Mouse (Mus musculus): ENCODE data around the gene D10Jhu81e.
"Not testable (repeated sequence)": the region's sequence is repeated elsewhere in the genome, so short reads cannot be mapped to it uniquely, and the experiment has no call there.

The D10Jhu81e gene

DNA sequence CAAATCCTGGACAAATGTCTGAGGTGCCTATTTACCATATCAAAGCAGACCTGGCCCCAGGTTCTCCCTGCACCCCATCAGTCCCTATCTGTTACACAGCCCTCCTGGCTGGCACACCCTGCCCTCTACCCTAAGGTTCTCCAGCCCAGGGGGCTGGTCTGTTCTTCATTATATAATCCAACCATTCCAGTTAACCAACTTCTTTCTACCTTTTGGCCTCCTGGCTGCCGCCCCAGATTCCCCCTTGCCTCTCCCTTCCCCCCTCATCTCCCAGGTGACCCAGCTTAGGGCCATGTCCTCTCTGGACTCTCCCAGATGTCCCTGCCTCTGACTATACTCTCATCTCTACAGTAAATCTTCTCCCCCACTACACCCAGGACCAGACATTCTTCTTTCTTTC lies 41.7 kb downstream of the D10Jhu81e start:
- DNase-seq: peak; percentile 81

DNA sequence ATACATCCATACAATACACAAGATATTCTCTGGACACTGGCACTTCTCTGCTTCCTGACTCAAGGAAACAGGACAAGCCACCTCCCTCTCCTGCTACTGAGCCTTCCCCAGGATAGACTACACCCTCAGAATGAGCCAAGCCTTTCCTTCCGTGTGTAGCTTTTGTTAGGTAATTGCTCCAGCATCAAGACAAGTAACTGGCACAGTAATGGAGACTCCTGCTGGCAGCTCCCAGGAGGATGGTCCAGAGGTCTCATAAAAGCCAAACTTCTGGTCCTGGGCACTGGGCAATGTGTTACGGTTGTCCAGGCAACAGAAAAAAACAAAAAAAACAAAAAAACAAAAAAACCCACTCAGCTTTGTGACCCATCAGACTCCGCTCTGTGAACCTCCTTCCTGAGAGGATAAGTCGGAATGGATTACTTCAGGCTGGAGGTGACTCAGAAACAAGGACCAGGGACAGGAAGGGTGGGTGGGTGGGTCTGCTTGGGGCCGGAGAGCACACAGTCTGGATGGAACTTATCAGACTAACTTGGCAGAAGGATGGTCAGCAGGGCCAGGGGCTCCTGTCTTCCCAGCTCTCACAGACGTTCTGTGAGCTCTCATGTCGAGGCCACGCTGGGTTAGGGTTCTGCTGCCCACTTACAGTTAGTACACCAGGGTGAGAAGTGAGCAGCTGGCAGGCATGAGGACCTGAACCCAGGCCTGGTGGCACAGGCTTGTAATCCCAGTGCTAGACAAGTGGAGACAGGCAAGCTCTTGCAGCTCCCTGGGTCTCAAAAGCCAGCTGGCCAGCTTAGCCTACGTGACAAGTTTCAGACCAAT lies 42.3 kb downstream of the D10Jhu81e start:
- DNase-seq: peak; percentile 63

DNA sequence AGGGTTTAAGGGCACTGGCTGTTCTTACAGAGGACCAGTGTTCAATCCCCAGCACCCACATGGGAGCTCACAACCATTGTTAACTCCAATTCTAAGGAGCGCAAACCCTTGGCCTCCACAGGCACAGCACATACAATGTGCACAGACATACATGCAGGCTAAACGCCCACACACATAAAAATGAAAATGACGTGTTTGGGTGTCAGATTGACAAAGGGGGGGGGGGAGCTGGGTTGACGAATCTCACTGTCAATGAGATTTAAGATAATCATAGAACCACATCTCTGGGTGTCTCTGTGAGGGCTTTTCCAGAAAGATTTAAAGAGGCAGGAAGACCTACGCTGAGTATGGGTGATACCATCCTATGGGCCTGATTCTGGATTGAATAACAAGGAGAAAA lies 43.3 kb downstream of the D10Jhu81e start:
- DNase-seq: no peak

DNA sequence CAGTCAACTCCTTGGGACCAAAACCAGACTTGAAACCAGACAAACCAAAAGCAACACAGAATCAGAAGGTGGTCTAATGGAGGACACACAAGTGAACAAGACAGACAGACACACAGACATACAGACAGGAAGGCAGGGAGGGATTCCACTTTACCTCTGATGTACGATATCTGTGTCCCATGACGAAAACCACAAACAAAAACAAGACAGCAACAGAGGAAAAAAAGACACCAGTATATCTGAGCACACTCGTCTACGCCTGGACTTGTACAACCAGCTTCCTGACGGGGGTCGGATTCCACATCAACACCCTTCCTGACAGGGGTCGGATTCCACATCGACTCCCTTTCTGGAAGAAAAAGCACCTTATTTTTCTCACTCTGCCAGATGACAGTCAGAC lies 44.5 kb downstream of the D10Jhu81e start:
- not testable (repeated sequence) for DNase-seq

DNA sequence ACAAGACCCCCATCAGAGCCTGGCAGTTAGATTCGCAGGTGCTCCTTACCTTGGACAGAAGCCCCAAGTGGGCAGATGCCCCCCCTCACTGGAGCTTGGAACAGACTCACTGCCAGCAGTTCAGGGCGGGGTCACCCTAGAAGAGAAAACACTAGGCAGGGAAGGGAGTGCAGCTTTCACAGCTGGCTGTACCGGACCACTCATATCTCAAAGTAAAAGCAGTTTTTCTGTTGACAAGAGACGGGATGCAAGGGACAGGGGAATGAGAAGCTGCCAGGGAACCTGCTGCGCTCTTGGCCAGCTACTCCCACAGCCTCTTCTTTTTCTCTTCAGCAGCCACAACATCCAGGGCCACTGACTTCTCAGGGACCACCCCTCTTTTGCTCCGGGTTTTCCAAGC lies 45.4 kb downstream of the D10Jhu81e start:
- DNase-seq: not testable (repeated sequence)

DNA sequence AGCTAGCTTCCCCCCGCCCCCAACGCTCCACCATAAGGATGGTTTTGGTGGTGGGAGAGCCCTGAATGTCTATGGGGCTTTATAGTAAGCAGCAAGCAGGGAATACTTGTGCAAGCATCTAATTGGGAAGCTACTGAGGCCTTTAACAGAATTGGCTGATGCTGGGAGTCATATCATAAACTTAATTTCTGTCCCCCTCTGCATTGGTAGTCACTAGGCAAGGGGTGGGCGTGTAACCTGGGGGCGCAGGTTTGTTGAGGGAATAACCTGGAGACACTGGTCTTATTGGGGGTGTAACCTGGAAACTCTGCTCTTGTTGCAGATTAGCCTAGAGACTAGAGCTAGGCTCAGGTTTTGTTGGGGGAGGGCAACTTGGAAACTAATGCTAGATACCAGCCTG lies 50.2 kb downstream of the D10Jhu81e start:
- DNase-seq: no peak

DNA sequence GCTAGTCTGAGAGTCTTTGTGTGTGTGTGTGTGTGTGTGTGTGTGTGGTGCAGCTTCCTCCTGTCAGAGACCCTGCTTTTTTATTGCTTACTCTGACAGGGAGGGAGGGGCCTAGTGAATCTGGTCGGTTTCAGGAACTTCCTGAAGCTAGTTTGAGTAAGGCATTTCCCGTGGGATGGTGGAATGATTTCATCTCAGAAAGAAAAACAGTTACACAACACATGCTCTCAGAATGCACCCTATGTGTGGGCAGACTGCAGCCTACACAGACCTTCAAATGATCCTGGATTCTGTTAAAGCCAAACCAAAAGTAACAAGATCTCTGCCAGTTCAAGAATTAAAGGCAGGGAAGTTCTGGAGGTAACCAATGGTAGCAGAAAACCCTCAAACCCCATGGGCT lies 54.4 kb downstream of the D10Jhu81e start:
- no peak for DNase-seq

DNA sequence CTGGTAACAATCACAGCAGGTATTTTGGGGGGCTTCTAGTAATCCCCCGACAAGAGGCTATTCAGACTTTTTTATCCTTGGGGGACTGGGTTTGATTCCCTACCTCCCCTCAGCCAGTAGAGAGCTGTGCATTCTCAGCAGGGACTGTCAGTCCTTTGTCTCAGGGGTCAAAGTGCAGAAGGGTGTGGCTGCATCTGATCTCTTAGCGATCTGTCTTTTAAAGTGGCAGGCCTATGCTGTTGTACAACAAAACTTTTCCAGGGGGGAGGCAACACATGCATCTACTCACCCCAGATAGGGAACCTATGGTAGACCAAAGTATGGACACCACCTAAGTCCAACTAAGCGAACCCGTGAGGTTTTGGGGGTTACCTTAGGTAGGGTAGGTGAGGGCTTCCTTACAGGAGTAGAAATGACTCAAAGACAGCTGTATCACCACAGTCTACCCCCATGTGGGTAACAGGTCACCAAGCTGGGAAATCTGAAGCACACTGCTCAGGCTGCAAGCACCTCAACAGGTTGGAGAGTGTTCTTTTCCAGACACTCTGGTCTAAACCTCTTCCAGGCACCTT lies 55.0 kb downstream of the D10Jhu81e start:
- no peak for DNase-seq
